Mouse (Mus musculus) megakaryocyte progenitor cell, adult 5-6 weeks (primary cell): Measurements from ENCODE around the gene Lgr6. TPM values are rescaled to one million over a fixed set of nuclear protein-coding genes. Genes with fewer than 3 reads are reported as not detected.

Experiments used
- ATAC-seq: replicated peaks from 2 replicates; pipeline ENCODE4 v1.8.0; 2016; ENCODE audit warnings: mild to moderate bottlenecking, moderate TSS enrichment, inconsistent platforms; ENCODE audit not compliant: poor library complexity
- total RNA-seq, 2 experiments: library from RNA; stranded (forward) in 1 of 2; stranded (reverse) in 1 of 2; fragments of 157-497, 149-512 nt in 1 of 2; fragments of 200-1000 nt in 1 of 2; gene quantifications; 2 replicates each; pipeline versions ENCODE4 v1.2.3 to v1.2.4; 2015 to 2017

Lgr6 gene
- total RNA-seq, 2 experiments from 2014 or later: 0.08 TPM; not detected in 1

DNA sequence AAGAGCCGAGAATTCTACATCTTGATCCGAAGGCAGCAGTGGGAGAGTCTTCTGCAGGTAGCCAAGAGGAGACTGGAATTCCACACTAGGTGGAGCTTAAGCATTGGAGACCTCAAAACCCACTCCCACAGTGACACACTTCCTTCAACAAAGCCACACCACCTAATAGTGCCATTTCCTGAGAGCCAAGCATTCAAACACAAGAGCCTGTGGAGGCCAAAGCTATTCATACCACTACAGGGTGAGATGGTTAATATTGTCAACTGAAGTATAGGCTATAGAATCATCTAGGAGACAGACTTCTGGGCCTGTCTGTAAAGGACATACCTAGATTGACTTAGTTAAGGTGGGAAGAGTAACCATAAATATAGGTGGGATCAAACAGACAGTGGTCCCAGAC is 139.6 kb downstream of the Lgr6 start:
- no peak for ATAC-seq

DNA sequence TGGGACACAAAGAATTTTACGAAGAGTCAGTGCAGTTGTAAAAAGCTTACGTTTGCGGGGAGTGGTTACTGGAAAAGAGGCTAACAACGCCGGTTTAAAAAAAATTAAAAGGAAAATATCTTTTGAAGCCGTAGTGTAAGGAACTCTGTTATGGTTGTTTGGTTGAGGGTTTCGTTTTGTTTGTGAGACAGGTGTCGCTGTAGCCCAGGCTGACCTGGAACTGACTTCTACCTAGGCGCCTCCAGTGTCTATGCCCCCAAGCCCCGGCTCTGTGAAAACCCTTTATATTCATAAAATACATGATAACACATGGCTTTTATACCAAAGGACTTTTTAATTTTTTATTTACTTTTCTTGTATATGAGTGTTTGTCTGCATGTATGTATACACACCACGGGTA is 142.3 kb downstream of the Lgr6 start:
- ATAC-seq: peak; percentile 44

DNA sequence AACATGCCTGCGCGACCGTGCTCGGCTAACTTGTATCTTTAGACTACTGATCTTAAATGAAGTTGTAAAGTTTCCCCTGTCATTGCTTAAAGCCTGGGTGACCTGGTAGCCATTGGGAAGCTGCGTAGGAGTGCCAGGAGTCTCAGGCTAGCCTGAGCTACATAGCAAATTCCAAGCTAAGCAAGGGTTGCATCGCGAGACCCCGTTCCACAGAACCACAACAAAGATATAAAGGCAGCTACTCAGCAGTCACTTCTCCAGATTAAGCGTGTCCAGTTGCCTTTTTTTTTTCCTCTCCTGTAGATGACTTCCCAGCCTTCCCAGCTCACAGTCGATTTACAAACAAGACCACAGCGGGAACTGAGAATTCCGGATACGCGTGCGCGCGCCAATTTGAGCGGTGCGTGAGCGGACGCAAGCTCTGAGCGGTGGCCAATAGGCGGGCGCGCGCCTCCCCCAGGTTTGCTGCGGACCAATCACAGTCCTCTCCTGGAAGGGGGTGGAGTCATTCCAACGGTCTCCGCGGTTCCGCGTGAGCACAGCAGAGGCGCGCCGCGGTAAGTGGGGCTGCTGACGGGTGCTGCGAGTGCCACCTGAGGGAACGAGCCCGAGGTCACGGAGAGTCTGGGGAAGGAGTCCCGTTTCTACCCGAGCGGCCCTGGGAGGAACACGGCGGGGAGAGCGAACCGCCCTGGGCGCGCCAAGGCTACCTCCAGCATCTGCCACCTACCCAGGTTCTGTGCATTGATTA is 142.8 kb downstream of the Lgr6 start, which contains the start of gene Ube2t:
TSS of gene Ube2t (plus strand) at position 513 of the 751 bp plus-strand sequence.
- ATAC-seq: peak; percentile 98

DNA sequence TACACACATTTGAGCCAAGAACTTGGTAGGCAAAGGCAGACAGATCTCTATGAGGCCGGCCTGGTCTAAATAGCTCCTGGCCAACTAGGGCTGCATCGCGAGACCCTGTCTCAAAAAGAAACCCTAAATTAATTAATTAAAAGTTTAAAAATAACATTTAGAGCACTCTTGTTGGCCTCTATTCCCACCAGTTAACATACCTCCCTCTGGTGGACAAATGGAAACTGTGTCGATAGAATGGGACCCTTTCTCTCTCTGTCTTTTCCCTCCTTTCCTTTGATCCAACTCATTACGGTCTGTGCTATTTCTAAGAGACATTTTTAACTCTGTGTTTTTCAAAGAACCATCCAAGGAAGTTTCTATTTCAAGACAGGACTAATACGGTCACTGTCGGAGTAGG is 144.4 kb downstream of the Lgr6 start:
- no peak for ATAC-seq

- ATAC-seq: peak; percentile 99
These were observed 149.4 kb downstream of the Lgr6 start, which contains the start of gene Ppp1r12b for GRCm38 (mm10) chr1:134955637-134956176. Gene Ppp1r12b, minus strand, starts transcription at chr1:134955942.

DNA sequence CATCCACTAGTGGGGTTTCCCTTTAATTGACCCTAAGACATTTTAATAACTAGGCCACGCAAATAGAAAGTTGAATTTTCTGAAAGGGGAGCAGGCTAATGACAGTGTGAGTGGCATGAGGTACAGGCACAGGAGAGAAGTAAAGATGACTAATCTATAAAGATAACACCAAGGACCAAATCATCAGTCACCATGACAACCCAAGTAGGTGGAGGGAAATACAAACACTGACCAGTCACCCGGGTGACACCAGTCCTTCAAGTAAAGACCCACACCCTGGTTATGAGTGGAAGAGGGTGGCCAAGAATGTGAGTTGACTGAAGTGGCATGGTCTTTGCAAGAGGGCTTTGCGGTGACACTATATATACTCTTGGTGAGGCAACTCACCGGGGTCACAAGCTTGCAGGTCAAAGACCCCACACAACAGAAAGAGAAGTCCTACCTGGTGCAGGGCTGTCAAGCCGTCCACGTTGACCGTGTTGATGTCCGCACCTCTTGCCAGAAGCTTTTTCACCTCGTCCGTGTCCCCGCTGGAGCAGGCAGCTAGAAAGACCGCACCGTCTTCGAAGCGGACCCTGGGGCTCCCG is 149.9 kb downstream of the Lgr6 start:
- no peak for ATAC-seq

GRCm38 (mm10) chr1:134949946-134950345 is 155.1 kb downstream of the Lgr6 start:
- ATAC-seq: no peak

DNA sequence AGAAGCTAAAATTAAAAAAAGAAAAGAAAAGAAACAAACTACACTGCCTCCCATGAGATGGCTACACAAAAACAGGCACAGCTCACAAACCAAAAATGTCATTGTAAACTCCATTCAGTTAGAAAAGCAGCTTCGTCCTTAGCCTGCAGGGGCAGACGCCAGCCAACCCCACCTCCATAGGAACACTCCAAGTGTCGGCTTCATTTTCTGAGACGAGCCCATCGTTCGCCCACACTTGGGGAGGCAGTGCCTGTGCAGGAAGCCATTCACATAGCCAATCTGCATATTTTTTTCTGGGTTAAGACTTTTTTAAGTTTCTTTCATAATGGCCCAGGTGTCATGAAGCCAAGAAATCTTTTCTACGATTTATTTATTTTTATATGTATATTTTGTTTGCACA is 157.5 kb downstream of the Lgr6 start:
- ATAC-seq: no peak

- no peak for ATAC-seq
These were observed 162.2 kb downstream of the Lgr6 start for GRCm38 (mm10) chr1:134942898-134943297.

GRCm38 (mm10) chr1:134940863-134941262 is 164.2 kb downstream of the Lgr6 start:
- ATAC-seq: no peak

GRCm38 (mm10) chr1:134938233-134938632 is 166.8 kb downstream of the Lgr6 start:
- ATAC-seq: no peak

GRCm38 (mm10) chr1:134936335-134936734 is 168.7 kb downstream of the Lgr6 start:
- no peak for ATAC-seq

Other genes with a start within 250 kb of the Lgr6 start
- 7.4 and 7.5 TPM in 2 replicates for gene Ppp1r12b, start 149.3 kb downstream of the Lgr6 start, total RNA-seq (2015)
- gene Ppp1r12b, start 149.3 kb downstream of the Lgr6 start, total RNA-seq (2017): 5.6 and 7.8 TPM in 2 replicates
- 53.3 and 56.6 TPM in 2 replicates for gene Ube2t, start 142.7 kb downstream of the Lgr6 start, total RNA-seq (2015)
- gene Ube2t, start 142.7 kb downstream of the Lgr6 start, total RNA-seq (2017): 16.1 and 20.1 TPM in 2 replicates
- gene Ptpn7, start 27.4 kb upstream of the Lgr6 start, total RNA-seq (2015): 75.0 and 75.4 TPM in 2 replicates
- gene Ptpn7, start 27.4 kb upstream of the Lgr6 start, total RNA-seq (2017): 103 and 112 TPM in 2 replicates
- 32.1 and 35.1 TPM in 2 replicates for gene Arl8a, start 41.5 kb upstream of the Lgr6 start, total RNA-seq (2015)
- 18.4 and 19.9 TPM in 2 replicates for gene Arl8a, start 41.5 kb upstream of the Lgr6 start, total RNA-seq (2017)
- not detected in 2 replicates for gene Gpr37l1, start 62.4 kb upstream of the Lgr6 start, total RNA-seq (2015)
- gene Gpr37l1, start 62.4 kb upstream of the Lgr6 start, total RNA-seq (2017): not detected in 2 replicates
- gene Elf3, start 153.3 kb upstream of the Lgr6 start, total RNA-seq (2015): not detected in 2 replicates
- gene Elf3, start 153.3 kb upstream of the Lgr6 start, total RNA-seq (2017): 0.17 TPM in 1 of 2 replicates, not detected in the other
- gene Rnpep, start 178.8 kb upstream of the Lgr6 start, total RNA-seq (2015): 79.1 and 93.5 TPM in 2 replicates
- gene Rnpep, start 178.8 kb upstream of the Lgr6 start, total RNA-seq (2017): 77.3 and 83.4 TPM in 2 replicates
- 81.8 and 87.0 TPM in 2 replicates for gene Timm17a, start 208.5 kb upstream of the Lgr6 start, total RNA-seq (2015)
- gene Timm17a, start 208.5 kb upstream of the Lgr6 start, total RNA-seq (2017): 36.7 and 48.2 TPM in 2 replicates
- not detected in 2 replicates for gene Lmod1, start 219.5 kb upstream of the Lgr6 start, total RNA-seq (2015)
- gene Lmod1, start 219.5 kb upstream of the Lgr6 start, total RNA-seq (2017): not detected in 2 replicates